Mouse (Mus musculus) fibroblast of lung, adult 2 months (primary cell): Measurements from ENCODE around the gene Myo1c.

ENCODE experiments used
- DNase-seq: peaks from one replicate; pipeline ENCODE4 v3.0.0-alpha.2; 2011; ENCODE audit warnings: low read depth

Gene Myo1c

DNA sequence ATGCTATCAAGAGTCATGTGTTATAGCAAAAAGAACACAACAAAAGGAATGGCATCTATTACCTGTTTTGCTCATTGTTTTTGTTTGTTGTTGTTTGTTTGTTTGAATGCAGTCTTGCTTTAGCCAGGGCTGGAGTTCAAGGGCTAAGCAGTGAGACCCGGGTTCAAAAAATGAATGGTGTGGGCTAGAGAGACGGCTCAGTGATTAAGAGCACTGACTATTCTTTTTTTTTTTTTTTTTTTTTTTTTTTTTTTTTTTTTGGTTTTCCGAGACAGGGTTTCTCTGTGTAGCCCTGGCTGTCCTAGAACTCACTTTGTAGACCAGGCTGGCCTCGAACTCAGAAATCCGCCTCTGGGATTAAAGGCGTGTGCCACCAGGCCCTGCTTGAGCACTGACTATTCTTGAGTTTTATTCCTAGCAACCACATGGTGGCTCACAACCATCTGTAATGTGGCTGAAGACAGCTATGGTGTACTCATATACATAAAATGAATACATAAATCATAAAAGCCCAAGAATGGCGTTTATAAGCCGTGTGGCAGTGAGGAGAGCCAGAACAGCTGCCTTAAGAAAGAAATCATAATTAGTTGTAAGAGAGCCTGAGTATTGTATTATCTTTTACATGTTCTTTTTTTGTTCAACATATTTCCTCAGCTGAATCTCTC is 66.5 kb downstream of the Myo1c start:
- no peak for DNase-seq

DNA sequence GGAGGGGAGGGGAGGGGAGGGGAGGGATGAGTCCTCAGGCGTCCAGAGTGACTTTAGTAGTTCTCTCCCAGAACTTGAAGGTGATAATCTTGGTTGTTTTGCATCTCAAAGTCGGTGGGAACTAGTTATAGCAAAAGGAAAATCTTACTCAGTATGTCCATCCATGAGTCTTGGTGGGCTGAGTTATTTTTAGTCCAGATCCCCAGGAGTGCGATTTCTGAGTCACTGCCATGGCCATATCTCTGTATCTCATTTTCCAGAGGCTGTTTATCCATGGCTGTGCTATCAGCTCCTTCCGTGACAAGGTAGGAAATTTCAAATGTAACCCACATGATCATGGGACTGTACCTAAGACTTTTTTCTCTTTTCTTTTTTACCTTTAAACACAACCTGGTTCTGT is 72.0 kb downstream of the Myo1c start:
- no peak for DNase-seq
